Mouse (Mus musculus): ENCODE measurements at regions not wholly inside any gene's neighbourhood (a gene's known extent, or its start where the extent isn't known, plus 50 kb on each side); places are given as distances from the start of the nearest gene placed in this dataset.

- TF ChIP-seq POLR2A (IDR thresholded peaks at IDR 0.05; ENCODE audit: control insufficient read depth in 1 of 2, insufficient read depth in 1 of 2, low read depth in 1 of 2, low read length in 2 of 2, poor library complexity in 1 of 2) (no peak), SIN3A (IDR thresholded peaks at IDR 0.05; ENCODE audit: low read length) (no peak), TCF12 (IDR thresholded peaks at IDR 0.05; ENCODE audit: low read depth, low read length) (no peak), CTCF (IDR thresholded peaks at IDR 0.05 in 2 of 3, conservative IDR thresholded peaks at IDR 0.05 in 1 of 3; ENCODE audit: control insufficient read depth in 1 of 3, insufficient read depth in 1 of 3, low read depth in 2 of 3, low read length in 3 of 3, poor library complexity in 1 of 3, severe bottlenecking in 1 of 3) (no peak)
These were observed 133.7 kb downstream of the Tgfb2 start for GRCm38 (mm10) chr1:186572092-186572491.

Measured in MEL (cell line).